Mouse (Mus musculus): ENCODE measurements around the gene Rnf187. TPM values are rescaled to one million over a fixed set of nuclear protein-coding genes. Genes with fewer than 3 reads are reported as not detected.

The Rnf187 gene
- polyA plus RNA-seq (2017; shearing (Covaris generic)): 12.3 TPM

GRCm38 (mm10) chr11:58938322-58939087 lies at the start of gene Rnf187:
TSS of gene Rnf187 (minus strand) at chr11:58938916.

GRCm38 (mm10) chr11:58978027-58978705 lies 39.5 kb upstream of the Rnf187 start, which contains the start of gene Trim11:
TSS of gene Trim11 (plus strand) at chr11:58978093.

GRCm38 (mm10) chr11:58954420-58955142 lies 15.9 kb upstream of the Rnf187 start, which contains the start of the genes Hist3h2a and Trim17:
TSS of gene Hist3h2a (plus strand) at chr11:58954685.
TSS of gene Trim17 (plus strand) at chr11:58954685.

GRCm38 (mm10) chr11:58948542-58949479 lies 10.1 kb upstream of the Rnf187 start, which contains the start of gene Hist3h2ba:
TSS of gene Hist3h2ba (plus strand) at chr11:58948920.

GRCm38 (mm10) chr11:58917745-58918366 lies 20.9 kb downstream of the Rnf187 start, which contains the start of gene Btnl10:
TSS of gene Btnl10 (plus strand) at chr11:58917908.

GRCm38 (mm10) chr11:58903511-58904409 lies 35.0 kb downstream of the Rnf187 start, which contains the start of gene Zfp39:
TSS of gene Zfp39 (minus strand) at chr11:58904225.

Other genes starting within 250 kb of the Rnf187 start
- not detected for gene Olfr319, start 239.8 kb downstream of the Rnf187 start, polyA plus RNA-seq (2017; shearing (Covaris generic))
- not detected for gene Olfr318, start 214.9 kb downstream of the Rnf187 start, polyA plus RNA-seq (2017; shearing (Covaris generic))
- not detected for gene Olfr317, start 199.7 kb downstream of the Rnf187 start, polyA plus RNA-seq (2017; shearing (Covaris generic))
- not detected for gene Olfr316, start 186.2 kb downstream of the Rnf187 start, polyA plus RNA-seq (2017; shearing (Covaris generic))
- gene Olfr315, start 165.7 kb downstream of the Rnf187 start, polyA plus RNA-seq (2017; shearing (Covaris generic)): not detected
- not detected for gene Olfr314, start 156.0 kb downstream of the Rnf187 start, polyA plus RNA-seq (2017; shearing (Covaris generic))
- gene Fam183b, start 137.0 kb downstream of the Rnf187 start, polyA plus RNA-seq (2017; shearing (Covaris generic)): not detected
- not detected for gene Olfr313, start 123.9 kb downstream of the Rnf187 start, polyA plus RNA-seq (2017; shearing (Covaris generic))
- gene Olfr312, start 109.7 kb downstream of the Rnf187 start, polyA plus RNA-seq (2017; shearing (Covaris generic)): not detected
- gene Olfr311, start 99.7 kb downstream of the Rnf187 start, polyA plus RNA-seq (2017; shearing (Covaris generic)): not detected
- gene Gm12258, start 91.8 kb downstream of the Rnf187 start, polyA plus RNA-seq (2017; shearing (Covaris generic)): 14.7 TPM
- 16.0 TPM for gene 2810021J22Rik, start 71.7 kb downstream of the Rnf187 start, polyA plus RNA-seq (2017; shearing (Covaris generic))
- gene Zfp39, start 34.7 kb downstream of the Rnf187 start, polyA plus RNA-seq (2017; shearing (Covaris generic)): 16.8 TPM
- not detected for gene Btnl10, start 21.0 kb downstream of the Rnf187 start, polyA plus RNA-seq (2017; shearing (Covaris generic))
- 17.8 TPM for gene Hist3h2ba, start 10.0 kb upstream of the Rnf187 start, polyA plus RNA-seq (2017; shearing (Covaris generic))
- gene Hist3h2a, start 15.8 kb upstream of the Rnf187 start, polyA plus RNA-seq (2017; shearing (Covaris generic)): 23.3 TPM
- 0.11 TPM for gene Trim17, start 15.8 kb upstream of the Rnf187 start, polyA plus RNA-seq (2017; shearing (Covaris generic))
- gene Trim11, start 39.2 kb upstream of the Rnf187 start, polyA plus RNA-seq (2017; shearing (Covaris generic)): 45.5 TPM
- not detected for gene Obscn, start 197.5 kb upstream of the Rnf187 start, polyA plus RNA-seq (2017; shearing (Covaris generic))
- 2.2 TPM for gene Iba57, start 224.8 kb upstream of the Rnf187 start, polyA plus RNA-seq (2017; shearing (Covaris generic))
- gene Gjc2, start 244.3 kb upstream of the Rnf187 start, polyA plus RNA-seq (2017; shearing (Covaris generic)): not detected